Mouse (Mus musculus) heart, postnatal 0 days (tissue): Measurements from ENCODE around the gene Marcks.

Experiments
- CTCF ChIP-seq: IDR thresholded peaks from 2 replicates; pipeline ENCODE4 v1.5.1; 2016; ENCODE audit warnings: antibody characterized with exemption, control low read depth, low read depth
- EP300 ChIP-seq: IDR thresholded peaks from 2 replicates; pipeline ENCODE4 v1.6.1; 2016; ENCODE audit warnings: antibody characterized with exemption, low read depth

DNA sequence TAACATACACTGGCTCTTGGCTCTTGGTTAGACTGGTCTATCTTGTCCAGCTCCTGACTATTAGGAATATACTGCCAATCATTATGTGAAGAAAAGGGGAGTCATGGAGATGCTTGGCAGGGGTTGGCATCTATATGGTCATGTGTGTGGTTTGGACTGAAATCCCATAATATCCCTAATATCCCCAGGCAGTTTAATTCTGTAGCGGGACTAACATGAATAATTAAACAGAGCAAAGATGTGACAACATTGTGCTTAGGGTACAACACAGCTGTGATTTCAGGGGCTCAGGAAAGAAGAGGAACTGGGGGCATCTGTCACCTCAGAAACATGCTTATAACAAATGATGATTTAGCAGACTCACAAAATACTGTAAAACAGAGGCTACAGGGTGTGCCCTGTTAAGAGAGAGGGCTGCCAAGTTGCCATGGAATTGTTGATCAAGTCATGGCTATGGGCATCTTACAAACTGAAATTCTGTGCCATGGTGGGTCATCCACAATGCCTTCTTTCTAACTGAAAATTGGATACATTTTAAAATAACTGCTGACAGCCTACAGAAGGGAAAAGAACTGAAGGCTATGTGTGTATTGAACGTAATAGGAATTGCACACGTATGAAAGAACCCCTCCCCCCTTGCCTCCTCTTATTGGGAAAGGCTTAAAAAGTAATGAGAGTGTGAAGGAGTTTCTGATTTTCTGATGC is 33.1 kb upstream of the Marcks start:
- TF ChIP-seq CTCF (no peak), EP300 (no peak)
